Mouse (Mus musculus) embryo, embryonic 9.5 days (tissue): ENCODE measurements around the gene Folr2.
A peak's percentile ranks its signal among the peaks of the same experiment; 100 is the strongest.

Experiments
- DNase-seq: peaks from one replicate; pipeline ENCODE4 v3.0.0-alpha.2; 2017; ENCODE audit errors: extremely low spot score

The Folr2 gene

DNA sequence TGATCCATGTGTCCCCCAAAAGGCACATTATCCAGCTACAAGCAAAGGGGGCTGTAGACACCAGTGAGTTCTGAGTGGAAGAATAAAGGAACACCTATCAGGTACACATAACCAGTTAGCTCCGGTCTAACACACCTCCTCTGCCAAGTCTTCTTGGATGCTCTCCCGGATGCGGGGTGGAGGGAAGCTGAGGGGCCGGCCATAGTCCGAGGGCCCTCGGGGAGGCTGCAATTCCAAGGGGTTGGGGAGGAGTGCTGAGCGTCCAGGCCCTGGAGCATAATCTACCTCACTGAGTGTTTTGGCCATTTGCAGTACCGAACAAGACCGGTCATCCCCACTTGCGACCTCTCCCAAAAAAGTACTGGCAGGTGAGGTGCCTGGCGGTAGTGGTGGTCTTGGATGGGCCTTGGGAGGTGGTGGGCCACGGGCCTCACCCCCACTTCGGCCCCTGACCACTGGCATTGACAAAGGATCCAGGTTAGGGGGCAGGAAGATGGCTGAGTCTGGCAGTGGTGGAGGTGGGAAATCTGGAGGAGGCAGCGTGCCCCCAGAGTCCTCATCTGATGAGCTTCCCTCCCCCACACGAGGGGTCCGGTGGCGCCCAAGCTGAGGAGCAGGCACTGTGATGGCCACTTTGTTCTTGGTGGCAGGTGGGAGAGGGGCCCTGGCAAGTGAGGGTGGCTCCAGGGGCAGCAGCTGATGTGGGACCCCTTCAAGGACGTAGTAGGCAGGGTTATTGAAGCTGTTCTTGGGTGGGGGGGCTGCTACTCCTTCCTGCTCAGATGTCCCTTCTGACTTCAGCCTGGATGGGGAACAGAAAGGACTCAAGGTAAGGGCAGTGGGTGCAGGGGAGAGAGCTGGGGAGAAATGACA is 33.0 kb downstream of the Folr2 start:
- DNase-seq, result no peak

DNA sequence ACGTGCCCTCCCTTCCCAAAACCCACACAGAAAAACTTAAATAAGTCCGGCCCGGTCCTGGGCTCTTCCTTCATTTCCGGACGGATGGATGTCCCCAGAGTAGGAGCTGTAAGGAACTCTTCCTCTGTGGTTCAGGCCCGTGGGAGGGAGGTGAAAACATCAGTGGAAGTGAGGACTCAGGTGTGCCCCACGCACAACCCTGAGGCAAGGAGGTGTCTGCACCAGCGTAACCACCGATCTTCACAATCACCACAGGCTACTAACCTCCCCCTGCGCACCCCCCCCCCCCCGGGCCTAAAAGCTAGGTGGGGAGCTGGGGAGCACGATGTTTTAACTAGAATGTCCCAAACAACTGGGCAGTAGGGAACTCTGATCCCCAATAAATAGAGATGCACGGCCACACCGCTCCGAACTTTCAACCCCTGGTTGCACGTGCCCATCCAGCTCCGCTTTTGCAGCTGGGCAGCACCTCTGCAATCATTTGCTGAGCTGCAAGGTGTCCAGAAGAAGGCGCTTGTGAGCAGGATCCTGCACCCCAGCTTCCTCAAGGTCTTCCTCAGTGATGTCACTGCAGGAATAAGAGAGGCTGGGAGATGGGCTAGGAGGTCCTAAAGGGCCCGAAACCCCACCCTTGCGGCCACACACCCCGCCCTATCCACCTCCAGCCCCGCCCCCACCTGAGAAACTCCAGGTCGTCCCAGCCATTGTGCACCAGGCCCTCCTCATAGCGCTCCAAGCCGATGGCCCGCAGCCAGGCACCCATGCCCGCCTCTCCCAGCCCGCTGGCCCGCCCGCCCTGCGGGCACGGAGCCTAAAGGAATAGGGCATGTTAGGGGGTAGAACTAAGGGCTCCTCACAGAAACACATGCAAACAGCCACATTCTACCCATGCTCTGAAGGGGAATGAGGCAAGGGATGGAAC is 33.9 kb downstream of the Folr2 start:
- DNase-seq, result peak; percentile 58

DNA sequence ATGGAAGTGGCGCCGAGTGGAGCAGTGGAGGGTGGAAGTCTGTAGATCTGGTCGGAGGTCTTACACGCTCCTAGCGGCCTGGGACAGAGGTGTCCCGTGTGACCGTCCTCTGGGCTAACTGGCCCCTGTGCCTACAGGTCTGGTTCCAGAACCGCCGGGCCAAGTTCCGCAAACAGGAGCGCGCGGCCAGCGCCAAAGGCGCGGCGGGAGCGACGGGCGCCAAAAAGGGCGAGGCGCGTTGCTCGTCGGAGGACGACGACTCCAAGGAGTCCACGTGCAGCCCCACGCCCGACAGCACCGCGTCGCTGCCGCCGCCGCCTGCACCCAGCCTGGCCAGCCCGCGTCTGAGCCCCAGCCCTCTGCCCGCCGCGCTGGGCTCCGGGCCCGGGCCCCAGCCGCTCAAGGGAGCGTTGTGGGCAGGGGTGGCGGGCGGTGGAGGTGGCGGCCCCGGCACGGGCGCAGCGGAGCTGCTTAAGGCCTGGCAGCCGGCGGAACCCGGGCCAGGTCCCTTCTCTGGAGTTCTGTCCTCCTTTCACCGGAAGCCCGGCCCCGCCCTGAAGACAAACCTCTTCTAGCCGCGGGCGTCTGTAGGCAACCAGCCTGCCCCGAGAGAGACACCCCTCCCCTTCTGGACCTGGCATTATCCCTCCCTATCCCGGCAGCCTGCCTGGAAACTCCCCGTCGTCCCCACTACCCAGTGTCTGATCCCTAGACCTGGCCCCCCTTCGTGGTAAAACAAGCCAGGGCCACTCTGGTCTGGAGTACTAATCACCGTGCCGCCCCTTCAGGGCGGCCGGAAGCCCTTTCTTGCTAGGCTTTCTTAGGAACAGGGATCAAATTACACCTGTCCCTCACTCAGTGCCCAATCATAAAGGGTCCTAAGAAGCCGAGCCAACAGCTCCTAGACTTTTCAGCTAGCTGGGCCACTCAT is 35.2 kb downstream of the Folr2 start:
- DNase-seq, result peak; percentile 88

DNA sequence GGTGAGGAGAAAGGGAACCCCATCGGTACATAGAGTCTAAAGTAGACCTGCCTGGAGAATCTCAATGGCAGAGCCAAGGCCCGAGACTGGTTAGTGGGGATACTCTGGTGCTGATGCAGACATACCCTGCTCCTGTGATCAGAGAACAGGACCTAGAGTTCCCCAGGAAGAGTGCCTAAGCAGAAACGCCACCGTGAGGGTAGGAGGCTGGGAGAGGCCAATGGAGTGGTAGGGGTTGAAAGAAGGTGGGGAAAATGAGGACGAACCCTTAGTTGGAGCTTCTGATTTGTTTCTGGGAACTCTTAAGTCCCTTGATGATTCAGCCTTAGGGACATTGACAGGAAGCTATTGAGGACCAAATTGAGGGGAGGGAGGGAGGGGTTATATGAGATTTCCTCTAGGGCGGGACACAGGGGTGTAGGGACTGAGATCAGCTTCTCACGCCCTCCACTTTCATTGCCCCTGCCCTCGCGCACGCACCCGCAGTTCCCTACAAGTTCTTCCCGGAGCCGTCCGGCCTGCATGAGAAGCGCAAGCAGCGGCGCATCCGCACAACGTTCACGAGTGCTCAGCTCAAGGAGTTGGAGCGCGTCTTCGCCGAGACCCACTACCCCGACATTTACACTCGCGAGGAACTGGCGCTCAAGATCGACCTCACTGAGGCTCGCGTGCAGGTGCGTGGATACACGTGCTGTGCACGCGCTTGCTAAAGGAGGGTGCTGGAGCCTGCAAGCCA is 36.5 kb downstream of the Folr2 start:
- peak; percentile 41 for DNase-seq

DNA sequence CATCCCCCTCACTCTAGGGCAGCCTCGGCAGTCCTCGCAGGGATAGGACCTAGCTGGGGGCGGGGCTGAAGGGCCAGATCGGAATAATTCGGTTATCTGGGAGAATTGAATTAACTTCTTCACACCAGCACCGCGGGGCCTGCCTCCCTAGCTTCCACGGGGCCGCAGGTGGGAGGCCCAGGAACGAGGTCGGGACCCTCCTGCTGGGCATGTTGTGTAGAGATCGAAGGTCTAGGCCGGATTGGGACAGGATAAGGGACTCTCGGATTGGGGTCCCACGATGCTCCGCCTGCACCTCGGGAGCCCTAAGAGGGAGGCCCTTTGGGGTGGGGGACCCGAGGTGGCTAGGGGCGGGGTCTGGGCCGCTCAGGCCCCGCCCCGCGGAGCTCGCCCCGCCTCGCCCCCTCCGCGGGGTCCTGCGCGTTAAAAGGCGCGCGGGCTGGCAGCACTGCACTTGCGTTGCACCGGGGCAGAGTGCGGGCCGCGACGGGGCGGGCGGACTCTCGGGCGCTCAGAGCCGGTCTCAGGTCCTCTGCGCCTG is 39.1 kb downstream of the Folr2 start, which contains the start of gene Phox2a:
Phox2a (plus strand) TSS at position 453 of the 541 bp plus-strand sequence.
- DNase-seq, result no peak
